ENCODE assay signal across 32 mouse cellular contexts in genomic region chr10:68782724-68783123, GRCm38 (mm10). TPM values are rescaled to one million over a fixed set of nuclear protein-coding genes. Genes with fewer than 3 reads are reported as not detected.
DNase-seq lines count a peak whose midpoint lies in the region; ATAC-seq and TF ChIP-seq lines count a peak whose summit lies in the region.
"Had no signal": no experiment of that assay in that cellular context is flagged by ENCODE, and none has a peak within 500 bp of the region (broad histone marks: within the 10 kb centered on the region; RNA-seq: fewer than 3 reads in every experiment).

No protein-coding gene starts in this region.

- H3K9ac ChIP-seq in limb, embryonic 13.5 days, result no peak overlapping the region
- H3K9ac ChIP-seq in embryonic facial prominence, embryonic 13.5 days, result no peak overlapping the region
- H3K9ac ChIP-seq in limb, embryonic 15.5 days, result no peak overlapping the region
- H3K9ac ChIP-seq: forebrain, embryonic 13.5 days; heart, embryonic 12.5 days; heart, embryonic 15.5 days; hindbrain, embryonic 14.5 days had no signal

- H3K27ac ChIP-seq in limb, embryonic 13.5 days, result 0 out of 2 replicates have a peak overlapping the region, but pooled peaks have one; percentile 35
- H3K27ac ChIP-seq in limb, embryonic 10.5 days, result no peak overlapping the region
- H3K27ac ChIP-seq in embryonic facial prominence, embryonic 13.5 days, result peak overlapping the region; percentile 28; the same call in 1 of the 2 replicates
- peak overlapping the region; percentile 93; the same call in 1 of the 2 replicates for H3K27ac ChIP-seq in embryonic fibroblast, embryonic 13.5 days (ENCODE audit: insufficient read depth, low read length)
- H3K27ac ChIP-seq in limb, embryonic 15.5 days, result peak overlapping the region; percentile 51
- H3K27ac ChIP-seq: forebrain, embryonic 10.5 days; forebrain, embryonic 13.5 days; gastrocnemius, adult 2 months; heart, embryonic 15.5 days; hindbrain, embryonic 10.5 days; hindbrain, embryonic 14.5 days; hindbrain, postnatal 0 days had no signal

- DNase-seq in limb, embryonic 10.5 days (ENCODE audit: low spot score), result no peak
- DNase-seq in lung, postnatal 4 days, result no peak
- no peak for DNase-seq in lung, adult 2 months
- DNase-seq in cerebellum, adult 11-12 months, result no peak
- DNase-seq: adrenal gland, postnatal 10 days; adrenal gland, postnatal 36 days; cerebellum, adult 2 months; cerebellum, adult 9-11 months; cerebellum, postnatal 25 days; embryo, embryonic 11 days; gastrocnemius, adult 2 months; gastrocnemius, postnatal 14 days; heart, adult 11 months; heart, postnatal 10 days; heart, postnatal 36 days; kidney, adult 11 months had no signal

- H3K4me2 ChIP-seq in limb, embryonic 13.5 days (replicated peaks), result no peak overlapping the region
- no peak overlapping the region for H3K4me2 ChIP-seq in embryonic facial prominence, embryonic 13.5 days
- no peak overlapping the region for H3K4me2 ChIP-seq in limb, embryonic 15.5 days
- H3K4me2 ChIP-seq: forebrain, embryonic 13.5 days; heart, embryonic 12.5 days; heart, embryonic 15.5 days; hindbrain, embryonic 14.5 days had no signal

- TF ChIP-seq POLR2A in embryonic fibroblast, embryonic 13.5 days (IDR thresholded peaks at IDR 0.05; ENCODE audit: low read depth, low read length), result no peak
- no peak for TF ChIP-seq POLR2A in lung, adult 2 months (IDR thresholded peaks at IDR 0.05; ENCODE audit: borderline replicate concordance, extremely low read depth, low read depth, low read length)

- no peak overlapping the region for H3K4me3 ChIP-seq in limb, embryonic 13.5 days
- H3K4me3 ChIP-seq in limb, embryonic 10.5 days, result no peak overlapping the region
- H3K4me3 ChIP-seq in embryonic facial prominence, embryonic 13.5 days, result no peak overlapping the region
- no peak overlapping the region for H3K4me3 ChIP-seq in embryonic fibroblast, embryonic 13.5 days (ENCODE audit: insufficient read depth, low read length)
- H3K4me3 ChIP-seq in limb, embryonic 15.5 days, result no peak overlapping the region
- H3K4me3 ChIP-seq in lung, adult 2 months (replicated peaks; ENCODE audit: extremely low read depth, low read depth, low read length), result no peak overlapping the region
- H3K4me3 ChIP-seq: forebrain, embryonic 10.5 days; forebrain, embryonic 13.5 days; gastrocnemius, adult 2 months; heart, embryonic 12.5 days; heart, embryonic 15.5 days; hindbrain, embryonic 10.5 days had no signal

- 30% methylated on average over 6 of the region's 6 CpGs for WGBS in limb, embryonic 13.5 days
- 93% methylated on average over 6 of the region's 6 CpGs for WGBS in limb, embryonic 10.5 days
- 30% methylated on average over 6 of the region's 6 CpGs for WGBS in embryonic facial prominence, embryonic 13.5 days
- WGBS in limb, embryonic 15.5 days, result 36% methylated on average over 6 of the region's 6 CpGs
- WGBS in lung, adult 2 months, result 92% methylated on average over 6 of the region's 6 CpGs

- H3K27me3 ChIP-seq in limb, embryonic 13.5 days, result no peaks in the 10 kb centered on the region
- no peaks in the 10 kb centered on the region for H3K27me3 ChIP-seq in limb, embryonic 10.5 days (ENCODE audit: low read depth, poor library complexity, severe bottlenecking)
- H3K27me3 ChIP-seq in embryonic facial prominence, embryonic 13.5 days, result no peaks in the 10 kb centered on the region
- no peaks in the 10 kb centered on the region for H3K27me3 ChIP-seq in limb, embryonic 15.5 days
- H3K27me3 ChIP-seq: forebrain, embryonic 13.5 days; heart, embryonic 12.5 days; heart, embryonic 15.5 days; Patski had no signal

- H3K36me3 ChIP-seq in limb, embryonic 13.5 days, result peaks cover 10% of the 10 kb centered on the region
- no peaks in the 10 kb centered on the region for H3K36me3 ChIP-seq in limb, embryonic 10.5 days
- H3K36me3 ChIP-seq in embryonic facial prominence, embryonic 13.5 days, result peaks cover 20% of the 10 kb centered on the region
- H3K36me3 ChIP-seq in limb, embryonic 15.5 days, result peaks cover 13% of the 10 kb centered on the region
- H3K36me3 ChIP-seq: forebrain, embryonic 10.5 days; heart, embryonic 12.5 days; heart, embryonic 15.5 days; hindbrain, embryonic 10.5 days had no signal

- TF ChIP-seq CTCF in embryonic fibroblast, embryonic 13.5 days (IDR thresholded peaks at IDR 0.05; ENCODE audit: borderline replicate concordance, insufficient read depth, low read length), result no peak
- no peak for TF ChIP-seq CTCF in lung, adult 2 months (IDR thresholded peaks at IDR 0.05; ENCODE audit: insufficient read depth, low read length)

- no peak; the same call in 1 of the 2 replicates for ATAC-seq in limb, embryonic 13.5 days (ENCODE audit: low FRiP score, low read depth)
- ATAC-seq in embryonic facial prominence, embryonic 13.5 days (ENCODE audit: insufficient number of reproducible peaks, insufficient read depth, low FRiP score, low TSS enrichment, low read depth), result no peak
- ATAC-seq in limb, embryonic 15.5 days (ENCODE audit: insufficient number of reproducible peaks, low FRiP score, low TSS enrichment, low read depth), result no peak
- ATAC-seq: CD4-positive, CD25-positive, alpha-beta regulatory T cell, adult 4 months; forebrain, embryonic 13.5 days; forebrain, embryonic 16.5 days; hindbrain, postnatal 0 days; inflammation-experienced regulatory T-cells, adult 6 months; Patski had no signal

- H3K4me1 ChIP-seq in limb, embryonic 13.5 days, result peaks cover 17% of the 10 kb centered on the region
- H3K4me1 ChIP-seq in limb, embryonic 10.5 days, result no peaks in the 10 kb centered on the region
- H3K4me1 ChIP-seq in embryonic facial prominence, embryonic 13.5 days, result peaks cover 16% of the 10 kb centered on the region
- H3K4me1 ChIP-seq in embryonic fibroblast, embryonic 13.5 days (ENCODE audit: control insufficient read depth, insufficient read depth, low read length), result 0 out of 2 replicates have a peak, but pooled peaks cover 4% of the 10 kb centered on the region
- peaks cover 9% of the 10 kb centered on the region for H3K4me1 ChIP-seq in limb, embryonic 15.5 days
- H3K4me1 ChIP-seq in lung, adult 2 months (ENCODE audit: control insufficient read depth, insufficient read depth, low read length), result no peaks in the 10 kb centered on the region; the same call in 1 of the 2 replicates
- H3K4me1 ChIP-seq: forebrain, embryonic 10.5 days; forebrain, embryonic 13.5 days; heart, embryonic 12.5 days; heart, embryonic 15.5 days; hindbrain, embryonic 10.5 days had no signal

- H3K9me3 ChIP-seq in limb, embryonic 13.5 days, result no peaks in the 10 kb centered on the region
- H3K9me3 ChIP-seq in limb, embryonic 10.5 days (replicated peaks), result no peaks in the 10 kb centered on the region
- no peaks in the 10 kb centered on the region for H3K9me3 ChIP-seq in embryonic facial prominence, embryonic 13.5 days
- H3K9me3 ChIP-seq in limb, embryonic 15.5 days, result no peaks in the 10 kb centered on the region
- H3K9me3 ChIP-seq: forebrain, embryonic 10.5 days; forebrain, embryonic 13.5 days; heart, embryonic 12.5 days; heart, embryonic 15.5 days; hindbrain, embryonic 10.5 days had no signal

RNA-seq across cellular contexts. Expression of gene Tmem26, which starts 59.3 kb away (rescaled TPM):
- polyA plus RNA-seq in limb, embryonic 13.5 days (2015; fragmentation: Nextera tagmentation; extraction: Ambion mirVana), result 57.6 and 58.6 TPM in 2 replicates
- polyA plus RNA-seq in limb, embryonic 10.5 days (2016; fragmentation: Nextera tagmentation; extraction: Ambion mirVana), result 3.7 and 16.2 TPM in 2 replicates
- 77.8 and 80.4 TPM in 2 replicates for polyA plus RNA-seq in embryonic facial prominence, embryonic 13.5 days (2015; fragmentation: Nextera tagmentation; extraction: Ambion mirVana)
- polyA plus RNA-seq in embryonic fibroblast, embryonic 13.5 days (2011; ENCODE audit: insufficient read length, low read depth, missing spikeins), result 4.4 and 24.3 TPM in 2 replicates
- polyA plus RNA-seq in limb, embryonic 15.5 days (2015; fragmentation: Nextera tagmentation; extraction: Ambion mirVana), result 43.7 and 46.0 TPM in 2 replicates
- polyA plus RNA-seq in lung, adult 2 months (2012; rRNA removed), result 0.88 and 1.6 TPM in 2 replicates
- polyA plus RNA-seq: C2C12, Patski had no signal
